Mouse (Mus musculus) ES-E14 (cell line): ENCODE data around the gene Zfhx3.

Source experiments
- CHD2 ChIP-seq: IDR thresholded peaks from 2 replicates; pipeline ENCODE4 v1.6.1; 2014; ENCODE audit warnings: mild to moderate bottlenecking, low read depth, low read length, inconsistent platforms
- HCFC1 ChIP-seq: IDR thresholded peaks from 2 replicates; pipeline ENCODE4 v1.6.1; 2012; ENCODE audit warnings: low read length, inconsistent platforms, borderline replicate concordance; ENCODE audit not compliant: insufficient read depth
- MAFK ChIP-seq: IDR thresholded peaks from 2 replicates; pipeline ENCODE4 v1.6.1; 2014; ENCODE audit warnings: mild to moderate bottlenecking, low read depth, low read length, inconsistent platforms; ENCODE audit not compliant: insufficient read depth
- ZC3H11A ChIP-seq: IDR thresholded peaks from 2 replicates; pipeline ENCODE4 v1.6.1; 2012; ENCODE audit warnings: low read depth, mild to moderate bottlenecking, inconsistent platforms, low read length, borderline replicate concordance
- ZNF384 ChIP-seq: IDR thresholded peaks from 2 replicates; pipeline ENCODE4 v1.6.1; 2012; ENCODE audit warnings: low read depth, low read length, inconsistent platforms

DNA sequence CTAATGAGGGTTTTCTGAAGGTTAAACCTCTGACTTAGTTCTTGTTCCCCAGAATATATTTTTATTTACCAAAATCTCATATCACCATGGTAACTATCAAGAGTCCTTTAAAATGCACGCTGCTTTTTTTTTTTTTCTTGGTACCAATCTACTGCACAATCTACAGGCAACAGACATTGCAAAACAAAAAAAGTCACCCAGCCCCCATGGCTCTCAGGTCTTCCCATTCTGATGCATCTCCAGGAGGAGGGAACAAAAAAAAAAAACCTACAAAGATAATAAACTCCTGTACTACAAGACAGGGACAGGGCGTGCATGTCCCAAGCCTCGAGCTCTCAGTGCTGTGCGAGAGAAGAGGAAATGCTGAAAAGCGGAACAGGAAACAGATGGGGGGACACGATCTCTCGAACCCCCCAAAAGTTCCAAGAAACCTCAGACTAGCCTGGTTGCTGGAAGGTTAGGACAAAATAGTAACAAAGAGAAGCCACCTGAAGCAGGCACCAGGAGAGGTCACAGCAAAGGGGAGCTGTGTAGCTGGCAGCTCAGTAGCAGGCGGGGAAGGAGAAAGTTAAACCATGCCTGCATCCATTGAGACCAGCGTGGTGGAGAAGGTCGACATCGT, 669.5 kb downstream of the Zfhx3 start:
- TF ChIP-seq MAFK (no peak), CHD2 (no peak), ZNF384 (no peak), HCFC1 (no peak), ZC3H11A (no peak)
